9 mouse cellular contexts compared by ENCODE assay signal in genomic region chr1:155740622-155741377, GRCm38 (mm10). TPM values are rescaled to one million over a fixed set of nuclear protein-coding genes. Genes with fewer than 3 reads are reported as not detected.
A peak's percentile ranks its signal among the peaks of the same experiment; 100 is the strongest.
DNase-seq lines count a peak whose midpoint lies in the region; ATAC-seq lines count a peak whose summit lies in the region.
"Had no signal": no experiment of that assay in that cellular context is flagged by ENCODE, and none has a peak within 500 bp of the region (broad histone marks: within the 10 kb centered on the region; RNA-seq: fewer than 3 reads in every experiment).

No protein-coding gene starts in this region.

- no peak overlapping the region for H3K27ac ChIP-seq in embryonic facial prominence, embryonic 10.5 days (replicated peaks)
- no peak overlapping the region for H3K27ac ChIP-seq in hindbrain, embryonic 14.5 days
- no peak overlapping the region for H3K27ac ChIP-seq in liver, embryonic 12.5 days
- H3K27ac ChIP-seq in neural tube, embryonic 15.5 days (replicated peaks), result no peak overlapping the region
- H3K27ac ChIP-seq: macrophage had no signal

- peak overlapping the region; percentile 62 for H3K4me2 ChIP-seq in hindbrain, embryonic 14.5 days (replicated peaks)
- H3K4me2 ChIP-seq in liver, embryonic 12.5 days, result peak overlapping the region; percentile 81
- peak overlapping the region; percentile 76 for H3K4me2 ChIP-seq in neural tube, embryonic 15.5 days

- peak overlapping the region; percentile 65 for H3K4me3 ChIP-seq in embryonic facial prominence, embryonic 10.5 days
- H3K4me3 ChIP-seq in hindbrain, embryonic 14.5 days (replicated peaks; ENCODE audit: low read length), result peak overlapping the region; percentile 36
- H3K4me3 ChIP-seq in liver, embryonic 12.5 days, result peak overlapping the region; percentile 16; the same call in 1 of the 2 replicates
- H3K4me3 ChIP-seq in neural tube, embryonic 15.5 days (replicated peaks), result peak overlapping the region; percentile 40

- H3K4me1 ChIP-seq in embryonic facial prominence, embryonic 10.5 days, result peaks cover 42% of the 10 kb centered on the region
- peaks cover 24% of the 10 kb centered on the region for H3K4me1 ChIP-seq in hindbrain, embryonic 14.5 days (replicated peaks; ENCODE audit: control insufficient read depth, insufficient read depth, low read length)
- H3K4me1 ChIP-seq in liver, embryonic 12.5 days, result peaks cover 25% of the 10 kb centered on the region
- H3K4me1 ChIP-seq in neural tube, embryonic 15.5 days, result peaks cover 39% of the 10 kb centered on the region

- no peaks in the 10 kb centered on the region for H3K9me3 ChIP-seq in embryonic facial prominence, embryonic 10.5 days
- H3K9me3 ChIP-seq in hindbrain, embryonic 14.5 days (ENCODE audit: control insufficient read depth, low read length), result no peaks in the 10 kb centered on the region
- H3K9me3 ChIP-seq in liver, embryonic 12.5 days (replicated peaks), result no peaks in the 10 kb centered on the region
- H3K9me3 ChIP-seq in neural tube, embryonic 15.5 days (replicated peaks), result no peaks in the 10 kb centered on the region

- H3K27me3 ChIP-seq in embryonic facial prominence, embryonic 10.5 days (replicated peaks; ENCODE audit: low read depth, poor library complexity, severe bottlenecking), result peaks cover 100% of the 10 kb centered on the region
- peaks cover 91% of the 10 kb centered on the region for H3K27me3 ChIP-seq in hindbrain, embryonic 14.5 days (ENCODE audit: control insufficient read depth, insufficient read depth, low read length)
- peaks cover 89% of the 10 kb centered on the region for H3K27me3 ChIP-seq in liver, embryonic 12.5 days (replicated peaks)
- peaks cover 86% of the 10 kb centered on the region for H3K27me3 ChIP-seq in neural tube, embryonic 15.5 days (replicated peaks)

- ATAC-seq in hindbrain, embryonic 14.5 days (ENCODE audit: low FRiP score), result no peak
- ATAC-seq in liver, embryonic 12.5 days, result no peak
- ATAC-seq in neural tube, embryonic 15.5 days (ENCODE audit: low FRiP score), result no peak

- no peaks in the 10 kb centered on the region for H3K36me3 ChIP-seq in embryonic facial prominence, embryonic 10.5 days (replicated peaks)
- H3K36me3 ChIP-seq in hindbrain, embryonic 14.5 days (replicated peaks; ENCODE audit: control insufficient read depth, insufficient read depth), result no peaks in the 10 kb centered on the region
- no peaks in the 10 kb centered on the region for H3K36me3 ChIP-seq in liver, embryonic 12.5 days
- H3K36me3 ChIP-seq in neural tube, embryonic 15.5 days, result no peaks in the 10 kb centered on the region

- 0 out of 2 replicates have a peak overlapping the region, but pooled peaks have one; percentile 11 for H3K9ac ChIP-seq in hindbrain, embryonic 14.5 days
- no peak overlapping the region for H3K9ac ChIP-seq in liver, embryonic 12.5 days
- H3K9ac ChIP-seq in neural tube, embryonic 15.5 days (replicated peaks), result no peak overlapping the region

- DNase-seq in thymus, postnatal 14 days, result peak; percentile 23
- no peak for DNase-seq in thymus, postnatal 25 days
- DNase-seq in embryonic facial prominence, embryonic 10.5 days (ENCODE audit: low spot score), result peak; percentile 77
- no peak for DNase-seq in hindbrain, embryonic 14.5 days (ENCODE audit: low spot score)
- no peak for DNase-seq in natural killer cell, adult 2 months (ENCODE audit: low spot score in 2 of 2)
- DNase-seq in layer of hippocampus, adult 18-20 months (ENCODE audit: low spot score in 2 of 2), result no peak

- under 1% methylated on average over 44 of the region's 44 CpGs for WGBS in embryonic facial prominence, embryonic 10.5 days
- WGBS in hindbrain, embryonic 14.5 days, result under 1% methylated on average over 44 of the region's 44 CpGs
- WGBS in liver, embryonic 12.5 days (ENCODE audit: insufficient replicate concordance), result 1% methylated on average over 44 of the region's 44 CpGs
- under 1% methylated on average over 44 of the region's 44 CpGs for WGBS in neural tube, embryonic 15.5 days

RNA-seq across cellular contexts. Expression of gene Lhx4, which starts 10.7 kb away (rescaled TPM):
- 1.1 and 2.5 TPM in 2 replicates for polyA plus RNA-seq in embryonic facial prominence, embryonic 10.5 days (2016; fragmentation: Nextera tagmentation; extraction: Ambion mirVana)
- 3.4 TPM in 2 replicates for polyA plus RNA-seq in hindbrain, embryonic 14.5 days (2014; fragmentation: Nextera tagmentation; extraction: Ambion mirVana)
- not detected in 2 replicates for polyA plus RNA-seq in liver, embryonic 12.5 days (2016; fragmentation: Nextera tagmentation; extraction: Ambion mirVana)
- 3.5 and 5.0 TPM in 2 replicates for polyA plus RNA-seq in neural tube, embryonic 15.5 days (2015; fragmentation: Nextera tagmentation; extraction: Ambion mirVana)
- total RNA-seq in layer of hippocampus, adult 18-20 months (2021), result not detected
- polyA plus RNA-seq: macrophage had no signal

Comparison
In these comparisons a context has a peak if more than half of its experiments do, and no peak if none do; other contexts are left out.
1. DNase-seq: peak in thymus, postnatal 14 days (single experiment) and embryonic facial prominence, embryonic 10.5 days (single experiment); none in thymus, postnatal 25 days (single experiment), hindbrain, embryonic 14.5 days (single experiment), natural killer cell, adult 2 months (0 of 2) and layer of hippocampus, adult 18-20 months (0 of 2).
2. Peak in every context shown above with its lines, with median percentiles within 50 percentile points of each other: H3K4me3 ChIP-seq and H3K4me2 ChIP-seq.